Mouse (Mus musculus) stomach, embryonic 15.5 days (tissue): ENCODE measurements around the gene Zmiz1. TPM values are rescaled to one million over a fixed set of nuclear protein-coding genes. Genes with fewer than 3 reads are reported as not detected.

ENCODE experiments used
- ATAC-seq: fragments of 200-750 bp; cut with Nextera tagmentation; 2 replicates; pipeline ENCODE4 v1.8.0; 2017; ENCODE audit warnings: low read depth, moderate number of reproducible peaks, moderate TSS enrichment; ENCODE audit not compliant: insufficient read depth, low FRiP score
- H3K27ac ChIP-seq: fragments of 300-500 bp; sonication (generic); 2 replicates; pipeline ENCODE4 v1.5.1; 2015; ENCODE audit warnings: mild to moderate bottlenecking, inconsistent platforms
- H3K27me3 ChIP-seq: fragments of 300-500 bp; sonication (generic); replicated peaks from 2 replicates; pipeline ENCODE4 v1.6.1; 2015; ENCODE audit warnings: inconsistent platforms
- H3K36me3 ChIP-seq: fragments of 300-500 bp; sonication (generic); 2 replicates; pipeline ENCODE4 v1.6.1; 2015; ENCODE audit warnings: inconsistent platforms
- H3K4me1 ChIP-seq: fragments of 300-500 bp; sonication (generic); 2 replicates; pipeline ENCODE4 v1.6.1; 2015; ENCODE audit warnings: inconsistent platforms
- H3K4me2 ChIP-seq: fragments of 300-500 bp; sonication (generic); 2 replicates; pipeline ENCODE4 v1.6.1; 2015; ENCODE audit warnings: mild to moderate bottlenecking, inconsistent platforms
- H3K4me3 ChIP-seq: fragments of 300-500 bp; sonication (generic); replicated peaks from 2 replicates; pipeline ENCODE4 v1.5.1; 2015; ENCODE audit warnings: inconsistent platforms
- H3K9ac ChIP-seq: fragments of 300-500 bp; sonication (generic); 2 replicates; pipeline ENCODE4 v1.6.1; 2015; ENCODE audit warnings: inconsistent platforms
- H3K9me3 ChIP-seq: fragments of 300-500 bp; sonication (generic); 2 replicates; pipeline ENCODE4 v1.6.1; 2016; ENCODE audit warnings: inconsistent platforms
- WGBS: fragments of 180-500 bp; shearing (Covaris S2); methylation state at CpG from one replicate; pipeline ENCODE4 v1.1.7; 2015; 5-methylcytosine and 5-hydroxymethylcytosine counted together
- polyA plus RNA-seq: library from polyadenylated mRNA; unstranded; fragments of >200 nt; fragmentation: Nextera tagmentation; extraction: Ambion mirVana; gene quantifications from 2 replicates; pipeline ENCODE4 v1.2.1, GENCODE M21; 2015

Gene Zmiz1
- polyA plus RNA-seq, 1 experiment from 2014 or later: 29.0 TPM

GRCm38 (mm10) chr14:25583899-25584298 lies 124.9 kb downstream of the Zmiz1 start:
- H3K9ac ChIP-seq: no peak overlapping the region
- peaks cover 19% of the 10 kb centered on the region for H3K36me3 ChIP-seq
- no peak overlapping the region for H3K27ac ChIP-seq
- H3K4me2 ChIP-seq: no peak overlapping the region
- H3K9me3 ChIP-seq: no peaks in the 10 kb centered on the region
- ATAC-seq: no peak
- H3K27me3 ChIP-seq: no peaks in the 10 kb centered on the region
- WGBS: 70% methylated on average over 10 of the region's 10 CpGs
- no peak overlapping the region for H3K4me3 ChIP-seq
- peaks cover 46% of the 10 kb centered on the region for H3K4me1 ChIP-seq

- Histone ChIP-seq H3K9me3 (no peaks in the 10 kb centered on the region), H3K4me2 (no peak overlapping the region), H3K4me3 (no peak overlapping the region), H3K27ac (peak overlapping the region; percentile 92), H3K9ac (no peak overlapping the region), H3K4me1 (peaks cover 54% of the 10 kb centered on the region), H3K36me3 (peaks cover 19% of the 10 kb centered on the region), H3K27me3 (no peaks in the 10 kb centered on the region)
- WGBS: 29% methylated on average over 21 of the region's 21 CpGs
- peak; percentile 65; the same call in 1 of the 2 replicates for ATAC-seq
Observed at GRCm38 (mm10) chr14:25585545-25586301, 126.7 kb downstream of the Zmiz1 start.

GRCm38 (mm10) chr14:25586846-25587486 lies 128.0 kb downstream of the Zmiz1 start:
- Histone ChIP-seq H3K27ac (peak overlapping the region; percentile 92), H3K36me3 (peaks cover 11% of the 10 kb centered on the region; the same call in 1 of the 2 replicates), H3K4me3 (no peak overlapping the region), H3K4me2 (peak overlapping the region; percentile 19), H3K27me3 (no peaks in the 10 kb centered on the region), H3K9ac (0 out of 2 replicates have a peak overlapping the region, but pooled peaks have one; percentile 24), H3K9me3 (no peaks in the 10 kb centered on the region), H3K4me1 (peaks cover 54% of the 10 kb centered on the region)
- WGBS: 35% methylated on average over 10 of the region's 10 CpGs
- ATAC-seq: no peak

GRCm38 (mm10) chr14:25587487-25588001 lies 128.6 kb downstream of the Zmiz1 start:
- H3K27me3 ChIP-seq: no peaks in the 10 kb centered on the region
- peaks cover 54% of the 10 kb centered on the region for H3K4me1 ChIP-seq
- WGBS: 14% methylated on average over 6 of the region's 6 CpGs
- ATAC-seq: peak; percentile 48
- peaks cover 7% of the 10 kb centered on the region; the same call in 1 of the 2 replicates for H3K36me3 ChIP-seq
- no peaks in the 10 kb centered on the region for H3K9me3 ChIP-seq
- peak overlapping the region; percentile 19 for H3K4me2 ChIP-seq
- H3K9ac ChIP-seq: 0 out of 2 replicates have a peak overlapping the region, but pooled peaks have one; percentile 24
- no peak overlapping the region for H3K4me3 ChIP-seq
- H3K27ac ChIP-seq: peak overlapping the region; percentile 92

- H3K27ac ChIP-seq: peak overlapping the region; percentile 92
- no peak overlapping the region for H3K4me3 ChIP-seq
- H3K4me1 ChIP-seq: peaks cover 54% of the 10 kb centered on the region
- no peak for ATAC-seq
- H3K9me3 ChIP-seq: no peaks in the 10 kb centered on the region
- WGBS: 49% methylated on average over 2 of the region's 2 CpGs
- no peak overlapping the region for H3K9ac ChIP-seq
- H3K27me3 ChIP-seq: no peaks in the 10 kb centered on the region
- no peak overlapping the region for H3K4me2 ChIP-seq
- peaks cover 7% of the 10 kb centered on the region; the same call in 1 of the 2 replicates for H3K36me3 ChIP-seq
Observed at GRCm38 (mm10) chr14:25588156-25588555, 129.2 kb downstream of the Zmiz1 start.

- Histone ChIP-seq H3K9ac (no peak overlapping the region), H3K4me3 (no peak overlapping the region), H3K4me1 (peaks cover 59% of the 10 kb centered on the region), H3K27ac (peak overlapping the region; percentile 92), H3K9me3 (no peaks in the 10 kb centered on the region), H3K27me3 (no peaks in the 10 kb centered on the region), H3K36me3 (peaks cover 3% of the 10 kb centered on the region; the same call in 1 of the 2 replicates), H3K4me2 (no peak overlapping the region)
- ATAC-seq: no peak
- WGBS: 56% methylated on average over 16 of the region's 16 CpGs
Observed at GRCm38 (mm10) chr14:25588946-25589937, 130.3 kb downstream of the Zmiz1 start.

GRCm38 (mm10) chr14:25591000-25591399 lies 132.0 kb downstream of the Zmiz1 start:
- WGBS: 54% methylated on average over 5 of the region's 5 CpGs
- ATAC-seq: no peak
- no peaks in the 10 kb centered on the region for H3K36me3 ChIP-seq
- H3K9ac ChIP-seq: no peak overlapping the region
- H3K27ac ChIP-seq: no peak overlapping the region
- no peak overlapping the region for H3K4me2 ChIP-seq
- H3K27me3 ChIP-seq: no peaks in the 10 kb centered on the region
- peaks cover 47% of the 10 kb centered on the region for H3K4me1 ChIP-seq
- no peak overlapping the region for H3K4me3 ChIP-seq
- H3K9me3 ChIP-seq: no peaks in the 10 kb centered on the region

GRCm38 (mm10) chr14:25591426-25591825 lies 132.4 kb downstream of the Zmiz1 start:
- Histone ChIP-seq H3K27me3 (no peaks in the 10 kb centered on the region), H3K27ac (no peak overlapping the region), H3K9ac (no peak overlapping the region), H3K36me3 (no peaks in the 10 kb centered on the region), H3K4me1 (peaks cover 42% of the 10 kb centered on the region), H3K4me3 (no peak overlapping the region), H3K9me3 (no peaks in the 10 kb centered on the region), H3K4me2 (no peak overlapping the region)
- WGBS: 94% methylated on average over 1 of the region's 1 CpGs
- ATAC-seq: no peak

- 61% methylated on average over 6 of the region's 6 CpGs for WGBS
- no peak overlapping the region for H3K27ac ChIP-seq
- H3K9me3 ChIP-seq: no peaks in the 10 kb centered on the region
- no peaks in the 10 kb centered on the region for H3K27me3 ChIP-seq
- H3K4me1 ChIP-seq: peaks cover 31% of the 10 kb centered on the region
- ATAC-seq: no peak
- no peaks in the 10 kb centered on the region for H3K36me3 ChIP-seq
- no peak overlapping the region for H3K4me2 ChIP-seq
- no peak overlapping the region for H3K4me3 ChIP-seq
- no peak overlapping the region for H3K9ac ChIP-seq
Observed at GRCm38 (mm10) chr14:25592522-25592921, 133.5 kb downstream of the Zmiz1 start.

- no peaks in the 10 kb centered on the region for H3K9me3 ChIP-seq
- H3K4me3 ChIP-seq: no peak overlapping the region
- peaks cover 18% of the 10 kb centered on the region for H3K4me1 ChIP-seq
- H3K27me3 ChIP-seq: no peaks in the 10 kb centered on the region
- H3K9ac ChIP-seq: no peak overlapping the region
- ATAC-seq: no peak
- peak overlapping the region; percentile 54 for H3K27ac ChIP-seq
- H3K4me2 ChIP-seq: no peak overlapping the region
- 62% methylated on average over 8 of the region's 8 CpGs for WGBS
- peaks cover 7% of the 10 kb centered on the region for H3K36me3 ChIP-seq
Observed at GRCm38 (mm10) chr14:25593876-25594275, 134.9 kb downstream of the Zmiz1 start.

GRCm38 (mm10) chr14:25594611-25595010 lies 135.6 kb downstream of the Zmiz1 start:
- H3K4me2 ChIP-seq: no peak overlapping the region
- no peaks in the 10 kb centered on the region for H3K9me3 ChIP-seq
- peaks cover 15% of the 10 kb centered on the region for H3K4me1 ChIP-seq
- peaks cover 8% of the 10 kb centered on the region for H3K36me3 ChIP-seq
- H3K9ac ChIP-seq: no peak overlapping the region
- WGBS: 65% methylated on average over 4 of the region's 4 CpGs
- ATAC-seq: no peak
- H3K27me3 ChIP-seq: no peaks in the 10 kb centered on the region
- H3K4me3 ChIP-seq: no peak overlapping the region
- H3K27ac ChIP-seq: peak overlapping the region; percentile 54
